In genomic region chr2:164144025-164144424, GRCm38 (mm10) we compare ENCODE assay signal across 29 mouse cellular contexts. TPM values are rescaled to one million over a fixed set of nuclear protein-coding genes. Genes with fewer than 3 reads are reported as not detected.
A peak's percentile ranks its signal among the peaks of the same experiment; 100 is the strongest.
DNase-seq lines count a peak whose midpoint lies in the region; ATAC-seq and TF ChIP-seq lines count a peak whose summit lies in the region.
"Had no signal": no experiment of that assay in that cellular context is flagged by ENCODE, and none has a peak within 500 bp of the region (broad histone marks: within the 10 kb centered on the region; RNA-seq: fewer than 3 reads in every experiment).

No protein-coding gene starts in this region.

- ATAC-seq in kidney, embryonic 14.5 days (ENCODE audit: low FRiP score, low TSS enrichment): peak; percentile 83
- ATAC-seq: forebrain, embryonic 14.5 days; hindbrain, embryonic 16.5 days; intestine, embryonic 15.5 days had no signal

- H3K4me2 ChIP-seq in kidney, embryonic 14.5 days (replicated peaks; ENCODE audit: low read depth, low read length): no peak overlapping the region
- H3K4me2 ChIP-seq: embryonic facial prominence, embryonic 13.5 days; heart, embryonic 12.5 days; intestine, embryonic 15.5 days; midbrain, embryonic 11.5 days had no signal

- no peak for TF ChIP-seq POLR2A in kidney, adult 2 months (IDR thresholded peaks at IDR 0.05; ENCODE audit: low read depth, low read length)

- no peak overlapping the region for H3K9ac ChIP-seq in kidney, embryonic 14.5 days (ENCODE audit: low read depth, low read length)
- H3K9ac ChIP-seq: embryonic facial prominence, embryonic 13.5 days; heart, embryonic 12.5 days; intestine, embryonic 15.5 days had no signal

- no peak overlapping the region for H3K4me3 ChIP-seq in kidney, adult 2 months (ENCODE audit: insufficient read depth, low read depth, low read length)
- H3K4me3 ChIP-seq in kidney, embryonic 14.5 days (ENCODE audit: low read length): no peak overlapping the region
- H3K4me3 ChIP-seq: embryonic facial prominence, embryonic 13.5 days; erythroblast, embryonic 14.5 days; heart, embryonic 12.5 days; hindbrain, embryonic 10.5 days; intestine, embryonic 15.5 days; layer of hippocampus, adult 2 months had no signal

- peaks cover 3% of the 10 kb centered on the region for H3K4me1 ChIP-seq in kidney, adult 2 months (ENCODE audit: control insufficient read depth, insufficient read depth, low read length)
- H3K4me1 ChIP-seq in kidney, embryonic 14.5 days (ENCODE audit: control insufficient read depth, insufficient read depth, low read length): no peaks in the 10 kb centered on the region
- H3K4me1 ChIP-seq: intestine, embryonic 15.5 days had no signal

- no peaks in the 10 kb centered on the region for H3K27me3 ChIP-seq in kidney, adult 2 months (replicated peaks; ENCODE audit: control insufficient read depth, insufficient read depth, low read length)
- no peaks in the 10 kb centered on the region for H3K27me3 ChIP-seq in kidney, embryonic 14.5 days (ENCODE audit: control insufficient read depth, insufficient read depth, low read length)
- H3K27me3 ChIP-seq: embryonic facial prominence, embryonic 13.5 days; heart, embryonic 12.5 days; intestine, embryonic 15.5 days had no signal

- no peaks in the 10 kb centered on the region for H3K36me3 ChIP-seq in kidney, adult 2 months (ENCODE audit: control insufficient read depth, insufficient read depth, low read length)
- H3K36me3 ChIP-seq in kidney, embryonic 14.5 days (ENCODE audit: control insufficient read depth, insufficient read depth, low read length): no peaks in the 10 kb centered on the region; the same call in 1 of the 2 replicates
- H3K36me3 ChIP-seq: heart, embryonic 12.5 days; intestine, embryonic 15.5 days had no signal

- 27% methylated on average over 6 of the region's 6 CpGs for WGBS in kidney, adult 2 months
- 43% methylated on average over 6 of the region's 6 CpGs for whole genome bisulfite sequencing in kidney, embryonic 14.5 days

- H3K9me3 ChIP-seq in kidney, embryonic 14.5 days (ENCODE audit: control insufficient read depth, low read length): no peaks in the 10 kb centered on the region
- H3K9me3 ChIP-seq: embryonic facial prominence, embryonic 13.5 days; heart, embryonic 12.5 days; hindbrain, embryonic 10.5 days; intestine, embryonic 15.5 days had no signal

- peak; percentile 50 for DNase-seq in kidney, adult 2 months
- DNase-seq in kidney, postnatal 10 days: no peak
- peak; percentile 28 for DNase-seq in adrenal gland, postnatal 10 days
- peak; percentile 40 to 47 for DNase-seq in kidney, postnatal 36 days
- no peak for DNase-seq in cerebellum, postnatal 4 days (ENCODE audit: low spot score in 2 of 2)
- DNase-seq in frontal cortex, adult 2 months (ENCODE audit: extremely low spot score in 1 of 2, low spot score in 1 of 2): no peak
- no peak for DNase-seq in thymus, adult 18-20 months
- DNase-seq: cerebellum, adult 18-20 months; cerebellum, postnatal 14 days; embryo, embryonic 11 days; gastrocnemius, postnatal 25 days; heart, adult 18-20 months; heart, postnatal 10 days; lung, postnatal 10 days had no signal

- H3K27ac ChIP-seq in kidney, adult 2 months (ENCODE audit: insufficient read depth, low read depth, low read length): peak overlapping the region; percentile 84
- H3K27ac ChIP-seq in kidney, embryonic 14.5 days (ENCODE audit: low read depth, low read length): no peak overlapping the region
- H3K27ac ChIP-seq: intestine, embryonic 15.5 days; layer of hippocampus, adult 2 months had no signal

- TF ChIP-seq CTCF in kidney, adult 2 months (conservative IDR thresholded peaks at IDR 0.05; ENCODE audit: insufficient read depth, insufficient read length, low read depth, low read length): no peak

RNA-seq across cellular contexts. Expression of gene Kcns1, which starts 26.9 kb away (rescaled TPM):
- 0.36 and 0.48 TPM in 2 replicates for polyA plus RNA-seq in kidney, adult 2 months (2012; rRNA removed)
- under 1 TPM; 0.09 to 0.15 TPM for total RNA-seq in adrenal gland, postnatal 10 days (2021)
- 0.16 TPM in 1 of 2 replicates, not detected in the other for polyA plus RNA-seq in kidney, embryonic 14.5 days (2014; fragmentation: Nextera tagmentation; extraction: Ambion mirVana)
- 4.9 and 7.1 TPM in 2 replicates for polyA plus RNA-seq in frontal cortex, adult 2 months (2012; rRNA removed)
- total RNA-seq: liver, adult 2 months; neutrophil, adult 5-6 weeks had no signal
- polyA plus RNA-seq: erythroblast, embryonic 14.5 days; hindbrain, embryonic 10.5 days; liver, adult 2 months; liver, embryonic 16.5 days had no signal

RNA-seq across cellular contexts. Expression of gene Wfdc5, which starts 38.5 kb away (rescaled TPM):
- not detected in 2 replicates for polyA plus RNA-seq in kidney, adult 2 months (2012; rRNA removed)
- total RNA-seq in adrenal gland, postnatal 10 days (2021): not detected
- not detected in 2 replicates for polyA plus RNA-seq in kidney, embryonic 14.5 days (2014; fragmentation: Nextera tagmentation; extraction: Ambion mirVana)
- polyA plus RNA-seq in frontal cortex, adult 2 months (2012; rRNA removed): not detected in 2 replicates
- total RNA-seq: gastrocnemius, postnatal 25 days; heart, adult 18-20 months; heart, postnatal 10 days; layer of hippocampus, adult 2 months; layer of hippocampus, postnatal 25 days; liver, adult 2 months; neutrophil, adult 5-6 weeks had no signal
- polyA plus RNA-seq: embryonic facial prominence, embryonic 13.5 days; erythroblast, embryonic 14.5 days; forebrain, embryonic 14.5 days; heart, embryonic 12.5 days; hindbrain, embryonic 10.5 days; hindbrain, embryonic 16.5 days; intestine, embryonic 15.5 days; limb, embryonic 11.5 days; liver, adult 2 months; liver, embryonic 16.5 days; midbrain, embryonic 11.5 days had no signal

RNA-seq across cellular contexts. Expression of gene Wfdc12, which starts 46.4 kb away (rescaled TPM):
- not detected in 2 replicates for polyA plus RNA-seq in kidney, adult 2 months (2012; rRNA removed)
- total RNA-seq in adrenal gland, postnatal 10 days (2021): not detected
- not detected in 2 replicates for polyA plus RNA-seq in kidney, embryonic 14.5 days (2014; fragmentation: Nextera tagmentation; extraction: Ambion mirVana)
- polyA plus RNA-seq in frontal cortex, adult 2 months (2012; rRNA removed): not detected in 2 replicates
- total RNA-seq: gastrocnemius, postnatal 25 days; heart, adult 18-20 months; heart, postnatal 10 days; layer of hippocampus, adult 2 months; layer of hippocampus, postnatal 25 days; liver, adult 2 months; neutrophil, adult 5-6 weeks had no signal
- polyA plus RNA-seq: embryonic facial prominence, embryonic 13.5 days; erythroblast, embryonic 14.5 days; forebrain, embryonic 14.5 days; heart, embryonic 12.5 days; hindbrain, embryonic 10.5 days; hindbrain, embryonic 16.5 days; intestine, embryonic 15.5 days; limb, embryonic 11.5 days; liver, adult 2 months; liver, embryonic 16.5 days; midbrain, embryonic 11.5 days had no signal

RNA-seq across cellular contexts. Expression of gene Wfdc15a, which starts 55.9 kb away (rescaled TPM):
- polyA plus RNA-seq in kidney, adult 2 months (2012; rRNA removed): 0.20 TPM in 1 of 2 replicates, not detected in the other
- not detected for total RNA-seq in adrenal gland, postnatal 10 days (2021)
- polyA plus RNA-seq in kidney, embryonic 14.5 days (2014; fragmentation: Nextera tagmentation; extraction: Ambion mirVana): not detected in 2 replicates
- not detected in 2 replicates for polyA plus RNA-seq in frontal cortex, adult 2 months (2012; rRNA removed)
- total RNA-seq: gastrocnemius, postnatal 25 days; heart, adult 18-20 months; heart, postnatal 10 days; layer of hippocampus, adult 2 months; layer of hippocampus, postnatal 25 days; liver, adult 2 months; neutrophil, adult 5-6 weeks had no signal
- polyA plus RNA-seq: embryonic facial prominence, embryonic 13.5 days; erythroblast, embryonic 14.5 days; forebrain, embryonic 14.5 days; heart, embryonic 12.5 days; hindbrain, embryonic 10.5 days; hindbrain, embryonic 16.5 days; intestine, embryonic 15.5 days; limb, embryonic 11.5 days; liver, adult 2 months; liver, embryonic 16.5 days; midbrain, embryonic 11.5 days had no signal

Comparison
In these comparisons a context has a peak if more than half of its experiments do, and no peak if none do; other contexts are left out.
1. DNase-seq: peak in kidney, adult 2 months (single experiment), adrenal gland, postnatal 10 days (single experiment) and kidney, postnatal 36 days (2 of 2); none in kidney, postnatal 10 days (single experiment), cerebellum, postnatal 4 days (0 of 2), frontal cortex, adult 2 months (0 of 2) and thymus, adult 18-20 months (0 of 2).